Mouse (Mus musculus): ENCODE results near the gene Fam171a1. TPM values are rescaled to one million over a fixed set of nuclear protein-coding genes. Genes with fewer than 3 reads are reported as not detected.

Fam171a1 gene
- polyA plus RNA-seq, 1 experiment from 2014 or later = 26.1 TPM

GRCm38 (mm10) chr2:3122571-3122970 is 8.5 kb downstream of the Fam171a1 start:
- H3K27ac ChIP-seq (replicated peaks in 1 of 2; ENCODE audit: control insufficient read depth in 1 of 2, insufficient read depth in 1 of 2, low read depth in 2 of 2, low read length in 2 of 2) = no peak overlapping the region
- H3K4me1 ChIP-seq (ENCODE audit: control insufficient read depth in 2 of 2, insufficient read depth in 2 of 2, low read length in 2 of 2) = peaks cover 5 to 17% of the 10 kb centered on the region in 2 experiments
- H3K4me2 ChIP-seq (ENCODE audit: low read length) = no peak overlapping the region
- 66% methylated on average over 4 of the region's 4 CpGs for WGBS
- no peak for ATAC-seq (ENCODE audit: insufficient number of reproducible peaks, insufficient read depth, low FRiP score, low read depth)
- no peaks in the 10 kb centered on the region for H3K9me3 ChIP-seq (ENCODE audit: control insufficient read depth, low read length)
- no peak overlapping the region for H3K4me3 ChIP-seq (ENCODE audit: control insufficient read depth in 1 of 2, insufficient read depth in 1 of 2, low read depth in 1 of 2, low read length in 2 of 2)
- no peak overlapping the region for H3K9ac ChIP-seq (ENCODE audit: low read length)
- no peaks in the 10 kb centered on the region for H3K27me3 ChIP-seq (ENCODE audit: control insufficient read depth, insufficient read depth, low read length)
- H3K36me3 ChIP-seq (ENCODE audit: control insufficient read depth, insufficient read depth, low read length) = no peaks in the 10 kb centered on the region

- H3K9ac ChIP-seq (ENCODE audit: low read length) = no peak overlapping the region
- H3K36me3 ChIP-seq (ENCODE audit: control insufficient read depth, insufficient read depth, low read length) = no peaks in the 10 kb centered on the region
- no peak for ATAC-seq (ENCODE audit: insufficient number of reproducible peaks, insufficient read depth, low FRiP score, low read depth)
- no peak overlapping the region for H3K27ac ChIP-seq (replicated peaks in 1 of 2; ENCODE audit: control insufficient read depth in 1 of 2, insufficient read depth in 1 of 2, low read depth in 2 of 2, low read length in 2 of 2)
- H3K9me3 ChIP-seq (ENCODE audit: control insufficient read depth, low read length) = no peaks in the 10 kb centered on the region
- H3K27me3 ChIP-seq (ENCODE audit: control insufficient read depth, insufficient read depth, low read length) = no peaks in the 10 kb centered on the region
- H3K4me2 ChIP-seq (ENCODE audit: low read length) = no peak overlapping the region
- 84% methylated on average over 4 of the region's 4 CpGs for WGBS
- H3K4me1 ChIP-seq (ENCODE audit: control insufficient read depth in 2 of 2, insufficient read depth in 2 of 2, low read length in 2 of 2) = peaks cover 0 to under 1% of the 10 kb centered on the region in 2 experiments; a peak in 2 of 4 replicates
- H3K4me3 ChIP-seq (ENCODE audit: control insufficient read depth in 1 of 2, insufficient read depth in 1 of 2, low read depth in 1 of 2, low read length in 2 of 2) = no peak overlapping the region
Measured at GRCm38 (mm10) chr2:3127256-3127883, 13.3 kb downstream of the Fam171a1 start.

GRCm38 (mm10) chr2:3128344-3128871 is 14.4 kb downstream of the Fam171a1 start:
- no peaks in the 10 kb centered on the region for H3K27me3 ChIP-seq (ENCODE audit: control insufficient read depth, insufficient read depth, low read length)
- no peaks in the 10 kb centered on the region for H3K36me3 ChIP-seq (ENCODE audit: control insufficient read depth, insufficient read depth, low read length)
- no peak for ATAC-seq (ENCODE audit: insufficient number of reproducible peaks, insufficient read depth, low FRiP score, low read depth)
- H3K4me3 ChIP-seq (ENCODE audit: control insufficient read depth in 1 of 2, insufficient read depth in 1 of 2, low read depth in 1 of 2, low read length in 2 of 2) = no peak overlapping the region
- 78% methylated on average over 4 of the region's 4 CpGs for WGBS
- H3K9me3 ChIP-seq (ENCODE audit: control insufficient read depth, low read length) = no peaks in the 10 kb centered on the region
- H3K27ac ChIP-seq (replicated peaks in 1 of 2; ENCODE audit: control insufficient read depth in 1 of 2, insufficient read depth in 1 of 2, low read depth in 2 of 2, low read length in 2 of 2) = no peak overlapping the region
- H3K4me1 ChIP-seq (ENCODE audit: control insufficient read depth in 2 of 2, insufficient read depth in 2 of 2, low read length in 2 of 2) = peaks cover 0 to 5% of the 10 kb centered on the region in 2 experiments; a peak in 3 of 4 replicates
- H3K9ac ChIP-seq (ENCODE audit: low read length) = no peak overlapping the region
- H3K4me2 ChIP-seq (ENCODE audit: low read length) = no peak overlapping the region

- no peak for ATAC-seq (ENCODE audit: insufficient number of reproducible peaks, insufficient read depth, low FRiP score, low read depth)
- Histone ChIP-seq H3K9me3 (ENCODE audit: control insufficient read depth, low read length) (no peaks in the 10 kb centered on the region), H3K9ac (ENCODE audit: low read length) (no peak overlapping the region), H3K4me1 (ENCODE audit: control insufficient read depth in 2 of 2, insufficient read depth in 2 of 2, low read length in 2 of 2) (peaks cover 2 to 6% of the 10 kb centered on the region in 2 experiments), H3K4me2 (ENCODE audit: low read length) (no peak overlapping the region), H3K27ac (replicated peaks in 1 of 2; ENCODE audit: control insufficient read depth in 1 of 2, insufficient read depth in 1 of 2, low read depth in 2 of 2, low read length in 2 of 2) (no peak overlapping the region), H3K27me3 (ENCODE audit: control insufficient read depth, insufficient read depth, low read length) (no peaks in the 10 kb centered on the region), H3K4me3 (ENCODE audit: control insufficient read depth in 1 of 2, insufficient read depth in 1 of 2, low read depth in 1 of 2, low read length in 2 of 2) (no peak overlapping the region), H3K36me3 (ENCODE audit: control insufficient read depth, insufficient read depth, low read length) (no peaks in the 10 kb centered on the region)
- 60% methylated on average over 2 of the region's 2 CpGs for WGBS
Measured at GRCm38 (mm10) chr2:3128910-3129309, 14.9 kb downstream of the Fam171a1 start.

DNA sequence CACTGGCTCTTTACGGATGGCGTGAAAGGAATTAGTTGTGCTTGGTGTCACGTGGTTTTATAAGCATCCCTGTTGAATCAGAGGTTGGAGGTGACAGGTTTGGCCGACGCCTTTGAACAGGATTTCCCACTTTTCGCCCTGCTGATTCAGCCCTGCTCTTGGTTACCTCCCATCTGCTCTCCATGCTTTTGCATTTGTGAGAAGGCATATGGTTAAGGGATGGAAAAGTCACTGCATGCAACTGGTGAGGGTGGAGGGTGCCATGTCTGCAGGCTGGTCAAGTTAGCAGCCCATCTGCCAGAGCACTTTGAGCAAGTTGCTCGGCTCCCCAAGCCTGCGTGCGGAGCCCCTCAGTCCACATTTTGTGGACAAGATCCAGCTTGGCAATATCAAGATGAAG is 18.4 kb downstream of the Fam171a1 start:
- peaks cover 16 to 17% of the 10 kb centered on the region in 2 experiments for H3K4me1 ChIP-seq (ENCODE audit: control insufficient read depth in 2 of 2, insufficient read depth in 2 of 2, low read length in 2 of 2)
- no peak overlapping the region for H3K4me3 ChIP-seq (ENCODE audit: control insufficient read depth in 1 of 2, insufficient read depth in 1 of 2, low read depth in 1 of 2, low read length in 2 of 2)
- H3K9ac ChIP-seq (ENCODE audit: low read length) = no peak overlapping the region
- H3K27me3 ChIP-seq (ENCODE audit: control insufficient read depth, insufficient read depth, low read length) = no peaks in the 10 kb centered on the region
- no peak for ATAC-seq (ENCODE audit: insufficient number of reproducible peaks, insufficient read depth, low FRiP score, low read depth)
- H3K36me3 ChIP-seq (ENCODE audit: control insufficient read depth, insufficient read depth, low read length) = no peaks in the 10 kb centered on the region
- WGBS = 83% methylated on average over 9 of the region's 9 CpGs
- no peaks in the 10 kb centered on the region for H3K9me3 ChIP-seq (ENCODE audit: control insufficient read depth, low read length)
- no peak overlapping the region for H3K27ac ChIP-seq (replicated peaks in 1 of 2; ENCODE audit: control insufficient read depth in 1 of 2, insufficient read depth in 1 of 2, low read depth in 2 of 2, low read length in 2 of 2)
- no peak overlapping the region for H3K4me2 ChIP-seq (ENCODE audit: low read length)

DNA sequence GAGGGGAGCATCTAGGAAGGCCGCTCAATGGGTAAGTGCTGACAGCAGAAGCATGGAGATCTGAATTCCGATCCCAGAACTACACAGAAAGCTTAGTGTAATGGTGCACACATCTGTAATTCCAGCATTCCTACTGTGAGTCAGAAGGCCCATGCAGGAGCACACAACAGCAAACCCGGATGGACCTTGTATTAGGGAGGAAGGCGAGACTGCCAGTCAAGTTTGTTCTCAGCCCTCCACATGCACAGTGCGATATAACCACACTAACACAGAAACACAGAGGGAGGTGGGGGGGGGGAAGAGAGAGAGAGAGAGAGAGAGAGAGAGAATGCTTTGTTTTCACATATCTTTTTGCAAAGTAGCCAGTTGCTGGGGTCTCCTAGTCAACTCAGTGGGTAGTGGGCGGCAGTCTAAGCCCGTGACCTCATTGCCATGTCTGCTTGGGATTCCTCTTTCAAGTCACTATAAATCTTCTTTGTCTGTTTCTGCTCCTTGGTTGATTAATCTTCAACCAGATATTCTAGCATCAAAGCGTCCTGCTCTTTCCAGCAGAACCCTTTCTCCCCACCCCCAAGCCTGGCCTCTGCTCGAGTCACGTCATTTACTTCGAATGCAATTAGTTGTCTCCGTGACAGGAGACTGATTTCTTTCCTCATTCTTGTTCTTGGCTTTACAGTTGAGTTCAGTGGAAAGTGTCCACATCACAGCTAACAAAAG is 20.7 kb downstream of the Fam171a1 start:
- no peak overlapping the region for H3K9ac ChIP-seq (ENCODE audit: low read length)
- H3K36me3 ChIP-seq (ENCODE audit: control insufficient read depth, insufficient read depth, low read length) = no peaks in the 10 kb centered on the region
- H3K4me2 ChIP-seq (ENCODE audit: low read length) = peak overlapping the region; percentile 15; the same call in 1 of the 2 replicates
- H3K4me3 ChIP-seq (ENCODE audit: control insufficient read depth in 1 of 2, insufficient read depth in 1 of 2, low read depth in 1 of 2, low read length in 2 of 2) = no peak overlapping the region
- 51% methylated on average over 12 of the region's 12 CpGs for WGBS
- H3K4me1 ChIP-seq (ENCODE audit: control insufficient read depth in 2 of 2, insufficient read depth in 2 of 2, low read length in 2 of 2) = peaks cover 25 to 38% of the 10 kb centered on the region in 2 experiments
- no peak for ATAC-seq (ENCODE audit: insufficient number of reproducible peaks, insufficient read depth, low FRiP score, low read depth)
- H3K27me3 ChIP-seq (ENCODE audit: control insufficient read depth, insufficient read depth, low read length) = no peaks in the 10 kb centered on the region
- H3K27ac ChIP-seq (replicated peaks in 1 of 2; ENCODE audit: control insufficient read depth in 1 of 2, insufficient read depth in 1 of 2, low read depth in 2 of 2, low read length in 2 of 2) = peak overlapping the region in 1 of 2 experiments; percentile 32; a peak in 1 of 4 replicates
- H3K9me3 ChIP-seq (ENCODE audit: control insufficient read depth, low read length) = no peaks in the 10 kb centered on the region

DNA sequence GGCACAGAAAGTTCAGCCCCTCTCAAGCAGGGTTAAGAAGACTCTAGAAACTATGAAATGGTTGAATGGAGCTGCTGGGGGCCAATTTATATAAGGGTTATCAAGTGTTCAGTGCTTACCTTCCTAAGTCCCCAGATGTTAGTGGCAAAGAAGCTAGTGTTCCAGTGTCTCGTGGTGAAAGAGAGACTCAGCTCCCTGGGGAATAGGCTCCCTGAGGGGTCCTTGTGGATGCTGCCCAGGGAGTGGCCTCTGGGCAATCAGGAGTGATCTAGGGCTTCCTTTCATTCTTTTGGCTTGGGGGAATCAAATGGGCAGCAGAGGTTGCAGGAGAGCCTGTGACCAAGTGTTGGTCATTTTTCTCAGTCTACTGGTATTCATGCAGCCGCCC is 21.3 kb downstream of the Fam171a1 start:
- ATAC-seq (ENCODE audit: insufficient number of reproducible peaks, insufficient read depth, low FRiP score, low read depth) = no peak
- WGBS = 77% methylated on average over 2 of the region's 2 CpGs
- no peak overlapping the region for H3K9ac ChIP-seq (ENCODE audit: low read length)

More for the DNA sequence above, 21.3 kb downstream of the Fam171a1 start:
- Histone ChIP-seq H3K36me3 (ENCODE audit: control insufficient read depth, insufficient read depth, low read length) (no peaks in the 10 kb centered on the region), H3K4me3 (ENCODE audit: control insufficient read depth in 1 of 2, insufficient read depth in 1 of 2, low read depth in 1 of 2, low read length in 2 of 2) (no peak overlapping the region), H3K27me3 (ENCODE audit: control insufficient read depth, insufficient read depth, low read length) (no peaks in the 10 kb centered on the region), H3K4me2 (ENCODE audit: low read length) (no peak overlapping the region), H3K4me1 (ENCODE audit: control insufficient read depth in 2 of 2, insufficient read depth in 2 of 2, low read length in 2 of 2) (peaks cover 25 to 41% of the 10 kb centered on the region in 2 experiments), H3K27ac (replicated peaks in 1 of 2; ENCODE audit: control insufficient read depth in 1 of 2, insufficient read depth in 1 of 2, low read depth in 2 of 2, low read length in 2 of 2) (no peak overlapping the region), H3K9me3 (ENCODE audit: control insufficient read depth, low read length) (no peaks in the 10 kb centered on the region)
